Mouse (Mus musculus) forebrain, postnatal 0 days (tissue): Measurements from ENCODE around the gene Flnc. TPM values are rescaled to one million over a fixed set of nuclear protein-coding genes. Genes with fewer than 3 reads are reported as not detected.
A peak's percentile ranks its signal among the peaks of the same experiment; 100 is the strongest.

ENCODE experiments used
- ATAC-seq: fragments of 200-750 bp; cut with Nextera tagmentation; 2 replicates; pipeline ENCODE4 v1.8.0; 2017; ENCODE audit warnings: mild to moderate bottlenecking, moderate library complexity
- DNase-seq: peaks from one replicate; pipeline ENCODE4 v3.0.0-alpha.2; 2015
- H3K27ac ChIP-seq: fragments of 300-500 bp; sonication (generic); 2 replicates; pipeline ENCODE4 v1.5.1; 2014; ENCODE audit warnings: low read depth, mild to moderate bottlenecking, antibody characterized with exemption, low read length, moderate library complexity, mixed read lengths
- H3K27me3 ChIP-seq: fragments of 300-500 bp; sonication (generic); 2 replicates; pipeline ENCODE4 v1.6.1; 2014; ENCODE audit warnings: mild to moderate bottlenecking, low read length, mixed read lengths; ENCODE audit not compliant: insufficient read depth
- H3K36me3 ChIP-seq: fragments of 300-500 bp; sonication (generic); 2 replicates; pipeline ENCODE4 v1.6.1; 2014; ENCODE audit warnings: mild to moderate bottlenecking, moderate library complexity; ENCODE audit not compliant: insufficient read depth
- H3K4me1 ChIP-seq: fragments of 300-500 bp; sonication (generic); 2 replicates; pipeline ENCODE4 v1.6.1; 2014; ENCODE audit warnings: antibody characterized with exemption; ENCODE audit not compliant: insufficient read depth
- H3K4me2 ChIP-seq: fragments of 300-500 bp; sonication (generic); 2 replicates; pipeline ENCODE4 v1.6.1; 2014; ENCODE audit warnings: low read depth, mild to moderate bottlenecking, moderate library complexity
- H3K4me3 ChIP-seq: fragments of 300-500 bp; sonication (generic); 2 replicates; pipeline ENCODE4 v1.5.1; 2014; ENCODE audit warnings: low read depth, low read length, mixed read lengths
- H3K9ac ChIP-seq: fragments of 300-500 bp; sonication (generic); 2 replicates; pipeline ENCODE4 v1.6.1; 2014; ENCODE audit warnings: mild to moderate bottlenecking
- H3K9me3 ChIP-seq: fragments of 300-500 bp; sonication (generic); 2 replicates; pipeline ENCODE4 v1.6.1; 2016; ENCODE audit warnings: low read length
- CTCF ChIP-seq: sonication (generic); IDR thresholded peaks from 2 replicates; pipeline ENCODE4 v1.5.1; 2016; ENCODE audit warnings: antibody characterized with exemption, control low read depth, low read depth
- WGBS: fragments of 180-500 bp; shearing (Covaris S2); extraction: QIAGEN DNeasy Blood & Tissue Kit; methylation state at CpG from one replicate; pipeline ENCODE4 v1.1.7; 2014; 5-methylcytosine and 5-hydroxymethylcytosine counted together
- polyA plus RNA-seq: library from polyadenylated mRNA; unstranded; fragments of >200 nt; fragmentation: Nextera tagmentation; extraction: Ambion mirVana; gene quantifications from 2 replicates; pipeline ENCODE4 v1.2.1, GENCODE M21; 2015
- total RNA-seq: library from RNA; depleted of rRNA; stranded (reverse); fragments of >200 nt; gene quantifications from 2 replicates; pipeline ENCODE4 v1.2.3, GENCODE M21; 2014

Gene Flnc
- total and polyA plus RNA-seq, 2 experiments from 2014 or later = 0.90 to 7.9 TPM

GRCm38 (mm10) chr6:29431473-29431872 is 1.6 kb upstream of the Flnc start:
- no peaks in the 10 kb centered on the region for H3K9me3 ChIP-seq
- ATAC-seq = no peak
- H3K4me3 ChIP-seq = no peak overlapping the region
- 0 out of 2 replicates have a peak, but pooled peaks cover 8% of the 10 kb centered on the region for H3K4me1 ChIP-seq
- DNase-seq = no peak
- H3K4me2 ChIP-seq = no peak overlapping the region
- H3K9ac ChIP-seq = no peak overlapping the region
- TF ChIP-seq CTCF = no peak
- H3K36me3 ChIP-seq = no peaks in the 10 kb centered on the region
- H3K27ac ChIP-seq = no peak overlapping the region
- WGBS = 21% methylated on average over 5 of the region's 5 CpGs
- H3K27me3 ChIP-seq = peaks cover 29% of the 10 kb centered on the region

GRCm38 (mm10) chr6:29432156-29432555 is 900 bp upstream of the Flnc start:
- Histone ChIP-seq H3K4me3 (no peak overlapping the region), H3K9ac (no peak overlapping the region), H3K27me3 (peaks cover 29% of the 10 kb centered on the region), H3K27ac (no peak overlapping the region), H3K4me1 (0 out of 2 replicates have a peak, but pooled peaks cover 8% of the 10 kb centered on the region), H3K9me3 (no peaks in the 10 kb centered on the region), H3K4me2 (no peak overlapping the region), H3K36me3 (no peaks in the 10 kb centered on the region)
- DNase-seq (no peak), ATAC-seq (no peak)
- TF ChIP-seq CTCF = no peak
- 32% methylated on average over 3 of the region's 3 CpGs for WGBS

- DNase-seq (no peak), ATAC-seq (no peak)
- Histone ChIP-seq H3K9me3 (no peaks in the 10 kb centered on the region), H3K4me3 (peak overlapping the region; percentile 33), H3K27me3 (peaks cover 29% of the 10 kb centered on the region), H3K9ac (no peak overlapping the region), H3K4me2 (peak overlapping the region; percentile 66), H3K4me1 (0 out of 2 replicates have a peak, but pooled peaks cover 8% of the 10 kb centered on the region), H3K36me3 (no peaks in the 10 kb centered on the region), H3K27ac (no peak overlapping the region)
- TF ChIP-seq CTCF = no peak
Measured at GRCm38 (mm10) chr6:29432676-29433037, 399 bp upstream of the Flnc start.

GRCm38 (mm10) chr6:29433804-29434795 is 1.0 kb downstream of the Flnc start:
- Histone ChIP-seq H3K4me3 (peak overlapping the region; percentile 33), H3K27me3 (peaks cover 29% of the 10 kb centered on the region), H3K36me3 (no peaks in the 10 kb centered on the region), H3K9me3 (no peaks in the 10 kb centered on the region), H3K4me1 (0 out of 2 replicates have a peak, but pooled peaks cover 8% of the 10 kb centered on the region), H3K4me2 (peak overlapping the region; percentile 66), H3K27ac (no peak overlapping the region), H3K9ac (0 out of 2 replicates have a peak overlapping the region, but pooled peaks have one; percentile 43)
- TF ChIP-seq CTCF = no peak
- no peak for DNase-seq
- 11% methylated on average over 27 of the region's 27 CpGs for WGBS
- no peak for ATAC-seq

- Histone ChIP-seq H3K36me3 (no peaks in the 10 kb centered on the region), H3K4me3 (no peak overlapping the region), H3K27me3 (peaks cover 29% of the 10 kb centered on the region), H3K4me1 (0 out of 2 replicates have a peak, but pooled peaks cover 8% of the 10 kb centered on the region), H3K4me2 (peak overlapping the region; percentile 66; the same call in 1 of the 2 replicates), H3K27ac (no peak overlapping the region), H3K9me3 (no peaks in the 10 kb centered on the region), H3K9ac (peak overlapping the region; percentile 4; the same call in 1 of the 2 replicates)
- DNase-seq (no peak), ATAC-seq (peak; percentile 33; the same call in 1 of the 2 replicates)
- WGBS = 16% methylated on average over 11 of the region's 13 CpGs
- TF ChIP-seq CTCF = no peak
Measured at GRCm38 (mm10) chr6:29434911-29435691, 2.0 kb downstream of the Flnc start.

- TF ChIP-seq CTCF = no peak
- peaks cover 29% of the 10 kb centered on the region for H3K27me3 ChIP-seq
- H3K9me3 ChIP-seq = no peaks in the 10 kb centered on the region
- DNase-seq (no peak), ATAC-seq (0 out of 2 replicates have a peak, but pooled peaks have one; percentile 12)
- H3K4me1 ChIP-seq = 0 out of 2 replicates have a peak, but pooled peaks cover 8% of the 10 kb centered on the region
- H3K27ac ChIP-seq = peak overlapping the region; percentile 21; the same call in 1 of the 2 replicates
- 0 out of 2 replicates have a peak overlapping the region, but pooled peaks have one; percentile 23 for H3K4me2 ChIP-seq
- no peaks in the 10 kb centered on the region for H3K36me3 ChIP-seq
- peak overlapping the region; percentile 4; the same call in 1 of the 2 replicates for H3K9ac ChIP-seq
- H3K4me3 ChIP-seq = no peak overlapping the region
- WGBS = 18% methylated on average over 6 of the region's 6 CpGs
Measured at GRCm38 (mm10) chr6:29435940-29436451, 2.9 kb downstream of the Flnc start.
